Mouse (Mus musculus) thymus, adult 2 months (tissue): ENCODE measurements around the gene Knl1. TPM values are rescaled to one million over a fixed set of nuclear protein-coding genes. Genes with fewer than 3 reads are reported as not detected.

Experiments
- DNase-seq: peaks from one replicate; pipeline ENCODE4 v3.0.0; 2021
- H3K27ac ChIP-seq: fragments of 200-500 bp; 2 replicates; pipeline ENCODE4 v1.5.1; 2012; ENCODE audit warnings: low read length, control low read depth; ENCODE audit not compliant: control insufficient read depth, insufficient read depth
- H3K27me3 ChIP-seq: fragments of 200-500 bp; 2 replicates; pipeline ENCODE4 v1.6.1; 2012; ENCODE audit warnings: mild to moderate bottlenecking, low read length, moderate library complexity, mixed read lengths; ENCODE audit not compliant: control insufficient read depth, insufficient read depth
- H3K36me3 ChIP-seq: fragments of 200-500 bp; 2 replicates; pipeline ENCODE4 v1.6.1; 2012; ENCODE audit warnings: mild to moderate bottlenecking, low read length, moderate library complexity; ENCODE audit not compliant: control insufficient read depth, insufficient read depth
- H3K4me1 ChIP-seq: fragments of 200-500 bp; replicated peaks from 2 replicates; pipeline ENCODE4 v1.6.1; 2012; ENCODE audit warnings: low read length; ENCODE audit not compliant: control insufficient read depth, insufficient read depth
- H3K4me3 ChIP-seq: fragments of 200-500 bp; 2 replicates; pipeline ENCODE4 v1.5.1; 2012; ENCODE audit warnings: mild to moderate bottlenecking, low read length, control low read depth, moderate library complexity; ENCODE audit not compliant: control insufficient read depth, insufficient read depth
- CTCF ChIP-seq: fragments of 200-500 bp; IDR thresholded peaks from 2 replicates; pipeline ENCODE4 v1.5.1; 2012; ENCODE audit warnings: mild to moderate bottlenecking, control low read depth, low read length, moderate library complexity, borderline replicate concordance; ENCODE audit not compliant: control insufficient read depth, poor library complexity, insufficient read depth; ENCODE audit errors: extremely low read depth
- POLR2A ChIP-seq: fragments of 200-500 bp; IDR thresholded peaks from 2 replicates; pipeline ENCODE4 v1.6.1; 2012; ENCODE audit warnings: mild to moderate bottlenecking, low read length, control low read depth, moderate library complexity; ENCODE audit not compliant: control insufficient read depth, poor library complexity, insufficient read depth; ENCODE audit errors: extremely low read depth
- WGBS: fragments of 180-500 bp; shearing (Covaris S2); methylation state at CpG from one replicate; pipeline ENCODE4 v1.1.7; 2018; 5-methylcytosine and 5-hydroxymethylcytosine counted together
- polyA plus RNA-seq: library from polyadenylated mRNA; depleted of rRNA; stranded (reverse); fragments of >200 nt; gene quantifications from 2 replicates; pipeline ENCODE4 v1.2.3, GENCODE M21; 2012

The Knl1 gene
- polyA plus RNA-seq, 1 experiment = 3.8 TPM

DNA sequence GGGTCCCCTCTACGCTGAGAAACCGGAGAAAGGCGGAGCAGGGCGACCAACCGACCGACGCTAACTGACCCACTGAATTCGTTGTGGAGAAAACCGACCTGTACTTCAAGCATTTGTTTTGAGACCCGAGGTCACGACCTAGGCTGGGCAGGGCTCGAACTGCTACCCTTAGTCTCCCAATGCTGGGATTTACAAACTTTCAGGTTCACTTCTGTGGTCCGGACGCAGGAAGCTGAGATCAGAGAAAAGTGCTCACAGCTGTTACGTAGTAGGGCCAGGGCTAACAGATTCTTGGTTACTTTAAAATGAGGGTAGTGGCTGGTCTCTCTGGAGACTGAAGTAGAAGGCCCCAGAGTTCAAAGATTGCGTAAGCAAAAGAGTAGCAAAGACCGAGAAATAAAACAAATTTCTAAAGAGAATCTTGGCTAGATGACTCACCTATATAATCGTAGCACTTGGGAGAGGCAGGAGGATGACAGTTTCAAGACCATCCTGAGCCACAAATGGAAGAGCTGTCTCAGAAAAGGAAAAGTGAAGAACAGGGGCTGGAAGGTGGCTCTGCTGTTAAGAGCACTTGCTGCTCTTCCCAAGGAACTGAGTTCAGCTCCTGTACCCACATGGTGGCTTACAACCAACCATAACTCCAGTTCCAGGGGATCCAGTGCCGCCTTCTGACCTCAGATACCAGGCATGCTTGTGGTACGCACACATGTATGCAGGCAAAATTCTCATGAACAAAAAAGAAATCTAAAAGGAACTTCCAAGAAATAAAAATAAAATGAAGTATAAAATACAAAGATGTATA, 66.4 kb downstream of the Knl1 start:
- no peak for DNase-seq
- Histone ChIP-seq H3K4me1 (peaks cover 8% of the 10 kb centered on the region; the same call in 1 of the 2 replicates), H3K4me3 (peak overlapping the region; percentile 59), H3K27me3 (no peaks in the 10 kb centered on the region), H3K27ac (no peak overlapping the region), H3K36me3 (no peaks in the 10 kb centered on the region)
- 9% methylated on average over 20 of the region's 20 CpGs for WGBS
- TF ChIP-seq POLR2A (no peak), CTCF (no peak)

DNA sequence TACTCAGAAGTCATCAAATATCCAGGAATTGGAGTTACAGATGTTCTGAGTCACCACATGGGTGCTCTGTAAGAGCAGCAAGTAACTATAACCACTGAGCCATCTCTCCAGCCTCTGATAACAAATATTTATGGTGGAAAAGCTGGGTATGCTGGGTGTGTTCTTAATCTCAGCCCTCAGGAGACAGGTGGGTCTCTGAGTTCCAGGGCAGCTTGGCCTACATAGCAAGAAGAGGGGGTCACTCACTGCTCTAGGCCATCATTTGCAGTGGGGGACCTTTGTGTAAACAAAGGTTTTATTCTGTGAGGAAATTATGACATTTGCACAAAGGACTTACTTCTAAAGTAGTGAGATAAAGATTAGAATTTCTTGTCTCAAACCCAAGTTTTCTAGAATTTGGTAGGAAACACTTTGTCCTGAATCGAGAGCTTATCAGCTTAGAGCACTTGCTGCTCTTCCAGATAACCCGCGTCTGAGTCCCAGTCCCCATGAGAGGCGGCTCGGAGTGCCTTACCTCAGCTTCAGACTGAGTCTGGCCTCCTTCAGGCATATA, 89.5 kb downstream of the Knl1 start:
- Histone ChIP-seq H3K27me3 (no peaks in the 10 kb centered on the region), H3K27ac (no peak overlapping the region), H3K4me1 (no peaks in the 10 kb centered on the region), H3K4me3 (no peak overlapping the region), H3K36me3 (peaks cover 50% of the 10 kb centered on the region)
- WGBS = 95% methylated on average over 5 of the region's 5 CpGs
- no peak for DNase-seq
- TF ChIP-seq CTCF (no peak), POLR2A (no peak)

DNA sequence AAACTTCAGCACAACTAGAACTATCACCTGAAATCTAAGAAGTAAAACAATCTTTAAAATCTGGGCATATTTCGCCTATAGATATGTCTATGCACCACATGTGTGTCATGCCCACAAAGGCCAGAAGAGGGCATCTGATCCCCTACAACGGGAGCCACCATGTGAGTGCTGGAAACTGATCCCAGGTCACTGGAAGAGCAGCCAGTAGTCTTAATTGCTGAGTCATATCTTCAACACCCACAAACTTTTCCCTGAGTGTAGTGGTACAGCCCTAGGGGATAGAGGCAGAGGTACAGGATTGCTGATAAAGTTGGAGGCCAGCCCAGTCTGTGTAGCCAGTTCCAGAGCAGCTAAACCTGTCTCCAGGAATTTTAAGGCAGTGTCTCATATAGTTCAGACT, 98.3 kb downstream of the Knl1 start:
- 88% methylated on average over 2 of the region's 2 CpGs for WGBS
- no peak for TF ChIP-seq CTCF
- no peak for TF ChIP-seq POLR2A
- Histone ChIP-seq H3K4me1 (no peaks in the 10 kb centered on the region), H3K4me3 (no peak overlapping the region), H3K36me3 (peaks cover 51% of the 10 kb centered on the region), H3K27ac (no peak overlapping the region), H3K27me3 (no peaks in the 10 kb centered on the region)
- no peak for DNase-seq

- WGBS = 95% methylated on average over 6 of the region's 6 CpGs
- Histone ChIP-seq H3K27me3 (no peaks in the 10 kb centered on the region), H3K27ac (no peak overlapping the region), H3K36me3 (peaks cover 56% of the 10 kb centered on the region), H3K4me3 (no peak overlapping the region), H3K4me1 (no peaks in the 10 kb centered on the region)
- no peak for DNase-seq
- TF ChIP-seq CTCF (no peak), POLR2A (no peak)
These were observed 99.5 kb downstream of the Knl1 start for GRCm38 (mm10) chr2:119146435-119146834.

GRCm38 (mm10) chr2:119147160-119147678, 100.3 kb downstream of the Knl1 start:
- DNase-seq = no peak
- H3K36me3 ChIP-seq = peaks cover 48% of the 10 kb centered on the region
- TF ChIP-seq POLR2A = no peak
- TF ChIP-seq CTCF = no peak
- H3K27ac ChIP-seq = no peak overlapping the region
- H3K4me1 ChIP-seq = no peaks in the 10 kb centered on the region
- no peaks in the 10 kb centered on the region for H3K27me3 ChIP-seq
- no peak overlapping the region for H3K4me3 ChIP-seq
- WGBS = 95% methylated on average over 22 of the region's 22 CpGs

DNA sequence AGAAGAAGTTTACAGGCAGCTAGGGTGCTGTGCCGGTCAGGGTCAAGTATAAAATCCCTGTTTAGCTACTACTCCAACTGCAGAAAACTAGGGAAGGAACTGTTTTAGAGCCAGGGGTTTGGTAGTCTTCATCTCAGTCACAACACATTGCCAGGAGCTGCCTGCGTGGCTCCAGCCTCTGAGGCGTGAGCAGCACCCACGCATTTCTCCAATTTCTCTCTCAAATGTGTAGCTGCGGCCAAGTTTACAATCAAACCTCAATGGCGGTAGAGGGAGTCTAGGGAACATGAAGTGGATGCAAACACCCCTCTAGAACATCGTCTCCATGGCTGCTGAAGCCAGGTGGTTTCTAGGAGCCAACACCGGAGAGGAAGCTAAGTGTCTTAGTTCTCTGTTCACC, 100.9 kb downstream of the Knl1 start:
- 95% methylated on average over 8 of the region's 8 CpGs for WGBS
- Histone ChIP-seq H3K4me3 (no peak overlapping the region), H3K4me1 (no peaks in the 10 kb centered on the region), H3K27me3 (no peaks in the 10 kb centered on the region), H3K36me3 (peaks cover 45% of the 10 kb centered on the region), H3K27ac (no peak overlapping the region)
- DNase-seq = no peak
- TF ChIP-seq POLR2A (no peak), CTCF (no peak)

GRCm38 (mm10) chr2:119152255-119152654, 105.3 kb downstream of the Knl1 start:
- Histone ChIP-seq H3K27ac (no peak overlapping the region), H3K36me3 (peaks cover 20% of the 10 kb centered on the region; the same call in 1 of the 2 replicates), H3K4me3 (no peak overlapping the region), H3K27me3 (no peaks in the 10 kb centered on the region), H3K4me1 (peaks cover 7% of the 10 kb centered on the region; the same call in 1 of the 2 replicates)
- DNase-seq = no peak
- WGBS = 92% methylated on average over 6 of the region's 6 CpGs
- no peak for TF ChIP-seq CTCF
- no peak for TF ChIP-seq POLR2A
